Comparison of ENCODE assay signal across 20 mouse cellular contexts in the genomic region with DNA sequence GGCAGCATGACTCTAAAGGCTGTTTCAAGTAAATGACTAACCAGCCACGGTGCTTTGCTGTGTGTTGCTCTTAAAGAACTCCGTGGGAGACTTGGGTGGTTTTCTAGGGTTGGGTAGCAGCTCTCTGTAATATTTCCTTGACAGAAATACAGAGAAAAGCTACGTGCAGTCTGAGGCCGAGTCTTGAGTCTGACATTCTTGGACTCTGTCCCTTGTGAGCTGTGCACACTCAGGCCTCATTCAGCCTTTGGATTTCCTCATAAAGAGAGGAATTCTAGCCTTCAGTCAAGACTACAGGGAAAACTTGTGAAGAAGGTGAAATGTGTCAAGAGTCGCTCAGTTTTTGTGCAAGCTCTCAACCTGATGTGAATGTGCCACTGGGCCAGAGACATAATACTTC. TPM values are rescaled to one million over a fixed set of nuclear protein-coding genes. Genes with fewer than 3 reads are reported as not detected.
DNase-seq lines count a peak whose midpoint lies in the region; ATAC-seq and TF ChIP-seq lines count a peak whose summit lies in the region.
"Had no signal": no experiment of that assay in that cellular context is flagged by ENCODE, and none has a peak within 500 bp of the region (broad histone marks: within the 10 kb centered on the region; RNA-seq: fewer than 3 reads in every experiment).

No protein-coding gene starts in this region.

- H3K9me3 ChIP-seq in liver, embryonic 11.5 days (ENCODE audit: control insufficient read depth, low read length) = no peaks in the 10 kb centered on the region
- H3K9me3 ChIP-seq: embryonic facial prominence, embryonic 12.5 days; forebrain, embryonic 12.5 days; heart, embryonic 13.5 days; hindbrain, embryonic 15.5 days had no signal

- no peaks in the 10 kb centered on the region for H3K27me3 ChIP-seq in liver, adult 2 months (ENCODE audit: control insufficient read depth, insufficient read depth, low read length)
- no peaks in the 10 kb centered on the region for H3K27me3 ChIP-seq in liver, embryonic 11.5 days (replicated peaks; ENCODE audit: control insufficient read depth, insufficient read depth, low read length)
- H3K27me3 ChIP-seq: embryonic facial prominence, embryonic 12.5 days; forebrain, embryonic 12.5 days; heart, embryonic 13.5 days; hindbrain, embryonic 15.5 days had no signal

- H3K79me2 ChIP-seq in liver, adult 2 months (ENCODE audit: control insufficient read depth, insufficient read depth, low read length) = peaks cover 2% of the 10 kb centered on the region; the same call in 1 of the 2 replicates

- H3K4me3 ChIP-seq in liver, adult 2 months (ENCODE audit: insufficient read depth, low read depth, low read length) = no peak overlapping the region
- H3K4me3 ChIP-seq in liver, embryonic 11.5 days (ENCODE audit: low read depth, low read length) = no peak overlapping the region
- no peak overlapping the region for H3K4me3 ChIP-seq in brown adipose tissue, adult 24 weeks (ENCODE audit: insufficient read depth, low read depth, low read length)
- H3K4me3 ChIP-seq: embryonic facial prominence, embryonic 12.5 days; forebrain, embryonic 12.5 days; heart, embryonic 13.5 days; hindbrain, embryonic 15.5 days had no signal

- H3K4me1 ChIP-seq in liver, adult 2 months (ENCODE audit: control insufficient read depth, insufficient read depth, low read length) = peaks cover 7% of the 10 kb centered on the region; the same call in 1 of the 2 replicates
- H3K4me1 ChIP-seq in liver, embryonic 11.5 days (replicated peaks; ENCODE audit: control insufficient read depth, insufficient read depth, low read length) = no peaks in the 10 kb centered on the region
- 0 out of 2 replicates have a peak, but pooled peaks cover 2% of the 10 kb centered on the region for H3K4me1 ChIP-seq in brown adipose tissue, adult 24 weeks (ENCODE audit: control insufficient read depth, insufficient read depth, insufficient read length, low read length)
- H3K4me1 ChIP-seq: embryonic facial prominence, embryonic 12.5 days; forebrain, embryonic 12.5 days; heart, embryonic 13.5 days; hindbrain, embryonic 15.5 days had no signal

- TF ChIP-seq POLR2A in liver, adult 2 months (IDR thresholded peaks at IDR 0.05; ENCODE audit: extremely low read depth, insufficient read depth, low read length) = no peak

- ATAC-seq in liver, embryonic 11.5 days (replicated peaks; ENCODE audit: low FRiP score) = no peak
- ATAC-seq: forebrain, embryonic 16.5 days had no signal

- WGBS in liver, adult 2 months = 77% methylated on average over 5 of the region's 5 CpGs
- 75% methylated on average over 5 of the region's 5 CpGs for WGBS in liver, embryonic 11.5 days

- H3K4me2 ChIP-seq in liver, embryonic 11.5 days = no peak overlapping the region
- H3K4me2 ChIP-seq: embryonic facial prominence, embryonic 12.5 days; forebrain, embryonic 12.5 days; heart, embryonic 13.5 days; hindbrain, embryonic 15.5 days had no signal

- no peak for DNase-seq in liver, adult 2 months (ENCODE audit: extremely low read depth, low read depth, low spot score)
- no peak for DNase-seq in liver, embryonic 11.5 days (ENCODE audit: low spot score)
- peak; percentile 28 for DNase-seq in fibroblast of lung, adult 2 months (ENCODE audit: low read depth)
- DNase-seq in yolk sac, embryonic 10.5 days (ENCODE audit: low spot score) = peak; percentile 7
- DNase-seq in T-cell, adult 2 months (ENCODE audit: low spot score) = no peak
- DNase-seq: adrenal gland, adult 8-10 months; adrenal gland, postnatal 36 days; cerebellum, adult 11 months; cerebellum, adult 8-10 months; cerebellum, postnatal 14 days; gastrocnemius, postnatal 25 days; heart, postnatal 36 days had no signal

- peaks cover 10% of the 10 kb centered on the region; the same call in 1 of the 2 replicates for H3K36me3 ChIP-seq in liver, adult 2 months (ENCODE audit: control insufficient read depth, insufficient read depth, low read length)
- no peaks in the 10 kb centered on the region for H3K36me3 ChIP-seq in liver, embryonic 11.5 days (ENCODE audit: control insufficient read depth, insufficient read depth, low read length)
- H3K36me3 ChIP-seq: embryonic facial prominence, embryonic 12.5 days; forebrain, embryonic 12.5 days; heart, embryonic 13.5 days; hindbrain, embryonic 15.5 days had no signal

- H3K9ac ChIP-seq in liver, adult 2 months (ENCODE audit: low read depth, low read length) = no peak overlapping the region
- H3K9ac ChIP-seq in liver, embryonic 11.5 days (ENCODE audit: low read depth, low read length) = no peak overlapping the region
- H3K9ac ChIP-seq: embryonic facial prominence, embryonic 12.5 days; forebrain, embryonic 12.5 days; heart, embryonic 13.5 days; hindbrain, embryonic 15.5 days had no signal

- H3K27ac ChIP-seq in liver, adult 2 months (replicated peaks; ENCODE audit: insufficient read depth, low read depth, low read length) = 0 out of 2 replicates have a peak overlapping the region, but pooled peaks have one; percentile 7
- H3K27ac ChIP-seq in liver, embryonic 11.5 days (ENCODE audit: low read depth, low read length) = no peak overlapping the region
- peak overlapping the region; percentile 50 for H3K27ac ChIP-seq in brown adipose tissue, adult 24 weeks (replicated peaks; ENCODE audit: low read depth, low read length)
- H3K27ac ChIP-seq: embryonic facial prominence, embryonic 12.5 days; forebrain, embryonic 12.5 days; heart, embryonic 13.5 days; hindbrain, embryonic 15.5 days had no signal

- no peak for TF ChIP-seq CTCF in liver, adult 2 months (IDR thresholded peaks at IDR 0.05; ENCODE audit: low read depth, low read length)

RNA-seq across cellular contexts. Expression of a gene that starts 7.9 kb away (rescaled TPM):
- 76.6 and 90.1 TPM in 2 replicates for total RNA-seq in liver, adult 2 months (2014; rRNA removed)
- polyA plus RNA-seq in liver, adult 2 months (2012; rRNA removed) = 38.3 and 40.9 TPM in 2 replicates
- polyA plus RNA-seq in liver, embryonic 11.5 days (2014; fragmentation: Nextera tagmentation; extraction: Ambion mirVana) = 0.29 and 0.86 TPM in 2 replicates
- polyA plus RNA-seq in brown adipose tissue, adult 24 weeks (2012; ENCODE audit: insufficient read depth, insufficient read length, missing spikeins) = 63.4 and 127 TPM in 2 replicates
- total RNA-seq: common myeloid progenitor, adult 5-6 weeks; granulocyte monocyte progenitor cell, adult 5-6 weeks had no signal

Comparison
In these comparisons a context has a peak if more than half of its experiments do, and no peak if none do; other contexts are left out.
1. RNA of a gene that starts 7.9 kb away (polyA plus RNA-seq): 63.4 to 127 TPM in brown adipose tissue, adult 24 weeks and 38.3 to 40.9 TPM in liver, adult 2 months; 0.29 to 0.86 TPM in liver, embryonic 11.5 days; every median in the first group is over 10 times any median in the second.
2. DNase-seq: peak in fibroblast of lung, adult 2 months (single experiment) and yolk sac, embryonic 10.5 days (single experiment); none in liver, adult 2 months (single experiment), liver, embryonic 11.5 days (single experiment) and T-cell, adult 2 months (single experiment).